Mouse (Mus musculus) embryonic facial prominence, embryonic 11.5 days (tissue): Measurements from ENCODE around the gene Ctsa. TPM values are rescaled to one million over a fixed set of nuclear protein-coding genes. Genes with fewer than 3 reads are reported as not detected.
A peak's percentile ranks its signal among the peaks of the same experiment; 100 is the strongest.

ENCODE experiments used
- ATAC-seq: fragments of 200-750 bp; cut with Nextera tagmentation; replicated peaks from 2 replicates; pipeline ENCODE4 v1.8.0; 2017; ENCODE audit warnings: low read depth; ENCODE audit not compliant: insufficient number of reproducible peaks, low FRiP score, low TSS enrichment
- DNase-seq: peaks from one replicate; pipeline ENCODE4 v3.0.0-alpha.2; 2015; ENCODE audit warnings: low spot score
- H3K27ac ChIP-seq: fragments of 300-500 bp; sonication (generic); replicated peaks from 2 replicates; pipeline ENCODE4 v1.5.1; 2014; ENCODE audit warnings: mild to moderate bottlenecking, low read depth, low read length, control low read depth
- H3K27me3 ChIP-seq: fragments of 300-500 bp; sonication (generic); 2 replicates; pipeline ENCODE4 v1.6.1; 2014; ENCODE audit warnings: mild to moderate bottlenecking, low read length, moderate library complexity, mixed read lengths; ENCODE audit not compliant: control insufficient read depth, insufficient read depth
- H3K36me3 ChIP-seq: fragments of 300-500 bp; sonication (generic); replicated peaks from 2 replicates; pipeline ENCODE4 v1.6.1; 2014; ENCODE audit warnings: low read depth, mild to moderate bottlenecking, low read length, moderate library complexity, mixed read lengths; ENCODE audit not compliant: control insufficient read depth, insufficient read depth
- H3K4me1 ChIP-seq: fragments of 300-500 bp; sonication (generic); 2 replicates; pipeline ENCODE4 v1.6.1; 2014; ENCODE audit warnings: low read length, mixed read lengths; ENCODE audit not compliant: control insufficient read depth, insufficient read depth
- H3K4me2 ChIP-seq: fragments of 300-500 bp; sonication (generic); 2 replicates; pipeline ENCODE4 v1.6.1; 2014; ENCODE audit warnings: low read depth, mild to moderate bottlenecking, control low read depth, low read length, moderate library complexity
- H3K4me3 ChIP-seq: fragments of 300-500 bp; sonication (generic); 2 replicates; pipeline ENCODE4 v1.5.1; 2014; ENCODE audit warnings: low read depth, low read length, control low read depth
- H3K9ac ChIP-seq: fragments of 300-500 bp; sonication (generic); replicated peaks from 2 replicates; pipeline ENCODE4 v1.6.1; 2014; ENCODE audit warnings: mild to moderate bottlenecking, control low read depth, low read length
- H3K9me3 ChIP-seq: fragments of 300-500 bp; sonication (generic); replicated peaks from 2 replicates; pipeline ENCODE4 v1.6.1; 2016; ENCODE audit warnings: mild to moderate bottlenecking, low read length, inconsistent platforms, mixed read lengths; ENCODE audit not compliant: control insufficient read depth
- whole genome bisulfite sequencing: fragments of 180-500 bp; shearing (Covaris S2); extraction: QIAGEN DNeasy Blood & Tissue Kit; methylation state at CpG from one replicate; pipeline ENCODE4 v1.1.7; 2014; 5-methylcytosine and 5-hydroxymethylcytosine counted together
- polyA plus RNA-seq: library from polyadenylated mRNA; unstranded; fragments of >200 nt; fragmentation: Nextera tagmentation; extraction: Ambion mirVana; gene quantifications from 2 replicates; pipeline ENCODE4 v1.2.1, GENCODE M21; 2014

The Ctsa gene
- polyA plus RNA-seq, 1 experiment from 2014 or later, result 102 TPM

DNA sequence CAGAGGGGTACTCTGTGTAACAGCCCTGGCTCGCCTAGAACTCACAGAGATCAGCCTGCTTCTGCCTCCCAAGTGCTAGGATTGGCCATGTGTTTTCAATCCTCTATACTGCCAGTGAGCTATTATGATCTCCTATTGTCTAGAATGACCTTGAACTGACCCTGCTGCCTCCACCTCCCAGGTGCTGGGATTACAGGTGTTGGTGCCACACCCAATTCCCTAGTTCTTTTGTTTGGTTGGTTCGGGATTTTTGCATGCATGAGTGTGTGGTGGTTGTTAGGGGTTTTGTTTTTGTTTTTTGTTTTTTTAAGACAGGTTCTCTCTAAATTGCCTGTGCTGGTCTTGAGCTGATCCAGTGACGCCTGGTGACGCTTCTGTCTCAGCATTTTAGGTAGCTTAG is 8.7 kb upstream of the Ctsa start:
- 90% methylated on average over 4 of the region's 4 CpGs for WGBS
- H3K27me3 ChIP-seq, result no peaks in the 10 kb centered on the region
- no peaks in the 10 kb centered on the region; the same call in none of the 2 replicates for H3K36me3 ChIP-seq
- no peak overlapping the region for H3K4me3 ChIP-seq
- H3K9me3 ChIP-seq, result no peaks in the 10 kb centered on the region
- DNase-seq (no peak), ATAC-seq (no peak)
- no peak overlapping the region for H3K4me2 ChIP-seq
- no peak overlapping the region for H3K9ac ChIP-seq
- H3K4me1 ChIP-seq, result no peaks in the 10 kb centered on the region
- H3K27ac ChIP-seq, result no peak overlapping the region

DNA sequence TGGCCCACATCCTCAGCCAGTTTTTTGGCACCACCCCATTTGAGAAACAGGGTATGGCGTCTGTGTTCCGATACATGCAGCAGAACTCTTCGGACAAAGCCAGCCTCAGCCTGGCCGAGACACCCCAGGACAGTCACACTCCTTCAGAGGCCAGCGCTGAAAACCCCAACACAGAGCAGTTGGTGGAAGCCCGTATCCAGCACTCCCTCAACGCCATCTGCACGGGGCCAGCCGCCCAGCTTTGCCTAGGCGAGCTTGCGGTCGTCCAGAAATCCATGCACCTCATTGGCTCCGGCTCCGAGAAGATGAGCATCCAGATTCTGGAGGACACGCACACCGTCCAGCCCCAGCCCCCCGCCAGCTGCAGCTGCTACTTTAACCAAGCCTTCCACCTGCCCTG is 7.2 kb upstream of the Ctsa start:
- H3K27me3 ChIP-seq, result no peaks in the 10 kb centered on the region
- no peak for DNase-seq
- H3K36me3 ChIP-seq, result no peaks in the 10 kb centered on the region; the same call in none of the 2 replicates
- no peaks in the 10 kb centered on the region for H3K4me1 ChIP-seq
- H3K9ac ChIP-seq, result no peak overlapping the region
- no peaks in the 10 kb centered on the region for H3K9me3 ChIP-seq
- WGBS, result 94% methylated on average over 17 of the region's 17 CpGs
- H3K4me2 ChIP-seq, result no peak overlapping the region
- no peak overlapping the region for H3K4me3 ChIP-seq
- ATAC-seq, result no peak
- no peak overlapping the region for H3K27ac ChIP-seq

DNA sequence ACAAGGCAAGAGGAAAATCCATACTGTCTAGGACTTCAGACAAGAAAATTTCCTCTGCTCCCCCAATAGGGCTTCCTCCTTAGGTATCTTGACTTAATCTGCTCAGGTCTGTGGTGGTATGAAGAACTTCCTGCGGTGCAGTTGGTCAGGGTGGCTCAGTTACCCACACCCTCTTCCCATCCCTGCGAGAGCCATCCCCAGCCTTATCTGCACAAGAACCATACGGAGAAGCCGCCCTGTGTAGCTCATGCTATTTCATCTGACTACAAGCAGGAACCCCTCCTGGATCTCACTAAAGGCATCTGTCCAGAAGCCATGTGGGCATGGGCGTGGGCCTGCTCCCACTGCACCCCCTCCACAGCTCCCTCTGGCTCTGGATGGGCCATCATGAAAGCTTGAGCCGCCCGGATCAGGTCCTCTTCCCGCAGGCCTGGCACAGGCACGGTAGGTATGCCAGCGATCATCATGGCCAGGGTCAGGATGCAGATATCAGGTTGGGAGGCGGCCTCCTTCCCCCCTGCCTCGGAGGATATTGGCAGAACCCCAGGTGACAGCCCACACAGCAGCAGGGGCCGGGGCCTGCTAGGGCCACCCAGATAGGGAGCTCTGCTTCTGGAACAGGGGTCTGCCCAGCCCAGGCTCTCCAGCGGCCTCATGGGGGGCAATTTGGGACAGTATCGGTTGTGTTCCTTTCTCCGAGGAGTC is 5.4 kb upstream of the Ctsa start:
- no peak for ATAC-seq
- no peaks in the 10 kb centered on the region for H3K27me3 ChIP-seq
- H3K36me3 ChIP-seq, result no peaks in the 10 kb centered on the region; the same call in none of the 2 replicates
- 92% methylated on average over 15 of the region's 16 CpGs for WGBS
- H3K4me3 ChIP-seq, result no peak overlapping the region
- H3K27ac ChIP-seq, result no peak overlapping the region
- no peak overlapping the region for H3K9ac ChIP-seq
- DNase-seq, result no peak
- H3K9me3 ChIP-seq, result no peaks in the 10 kb centered on the region
- H3K4me2 ChIP-seq, result no peak overlapping the region
- H3K4me1 ChIP-seq, result no peaks in the 10 kb centered on the region

DNA sequence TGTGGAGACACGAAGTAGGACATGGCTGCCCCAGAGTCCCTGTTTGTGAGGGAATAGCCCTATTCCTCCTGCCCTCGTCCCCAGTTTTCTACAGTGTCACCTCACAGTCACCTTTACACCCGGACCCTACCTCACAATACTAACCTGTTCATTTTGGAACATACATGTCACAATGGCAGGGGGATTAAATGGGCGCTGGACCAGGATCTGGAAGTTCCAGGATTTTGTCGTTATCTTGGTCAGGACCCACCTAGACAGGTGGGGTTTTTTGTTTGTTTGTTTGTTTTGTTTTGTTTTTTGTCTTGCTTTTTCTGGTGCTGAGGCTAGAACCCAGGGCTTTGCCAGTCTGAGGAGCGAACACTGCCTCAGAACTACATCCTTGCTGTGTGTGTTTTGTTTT is 4.2 kb upstream of the Ctsa start, which contains the start of gene Spata25:
Gene Spata25 (minus strand): TSS at position 101 of the 400 bp plus-strand sequence.
- Histone ChIP-seq H3K4me2 (no peak within 1 kb of the TSS), H3K4me3 (no peak within 1 kb of the TSS), H3K4me1 (no peaks in the 10 kb centered on the region), H3K27me3 (no peaks in the 10 kb centered on the region), H3K27ac (no peak within 1 kb of the TSS), H3K9me3 (no peaks in the 10 kb centered on the region), H3K9ac (no peak within 1 kb of the TSS), H3K36me3 (no peaks in the 10 kb centered on the region; the same call in none of the 2 replicates)
- DNase-seq (no peak), ATAC-seq (no peak)
- 83% methylated on average over 6 of the region's 6 CpGs for WGBS

DNA sequence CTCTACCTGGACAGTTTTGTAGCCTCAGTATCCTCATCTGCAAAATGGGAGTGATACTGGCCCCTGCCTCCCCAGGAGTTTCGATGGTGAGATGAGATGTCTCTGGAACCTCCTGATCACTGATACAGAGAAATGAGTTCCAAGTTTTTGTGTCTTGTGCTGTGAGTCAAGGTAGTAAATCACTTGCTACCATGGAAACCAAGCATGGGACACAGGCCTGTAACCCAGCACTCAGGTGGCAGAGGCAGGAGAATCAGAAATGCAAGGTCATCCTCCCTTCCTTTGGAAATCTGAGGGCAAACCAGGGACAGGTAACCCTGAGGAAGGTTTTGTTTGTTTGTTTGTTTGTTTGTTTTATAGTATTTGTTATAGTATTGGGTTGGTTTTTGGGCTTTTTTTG is 3.6 kb upstream of the Ctsa start:
- Histone ChIP-seq H3K9me3 (no peaks in the 10 kb centered on the region), H3K4me2 (no peak overlapping the region), H3K27me3 (no peaks in the 10 kb centered on the region), H3K4me3 (no peak overlapping the region), H3K4me1 (no peaks in the 10 kb centered on the region), H3K27ac (no peak overlapping the region), H3K36me3 (no peaks in the 10 kb centered on the region; the same call in none of the 2 replicates), H3K9ac (no peak overlapping the region)
- WGBS, result 93% methylated on average over 1 of the region's 1 CpGs
- ATAC-seq, result no peak
- no peak for DNase-seq

DNA sequence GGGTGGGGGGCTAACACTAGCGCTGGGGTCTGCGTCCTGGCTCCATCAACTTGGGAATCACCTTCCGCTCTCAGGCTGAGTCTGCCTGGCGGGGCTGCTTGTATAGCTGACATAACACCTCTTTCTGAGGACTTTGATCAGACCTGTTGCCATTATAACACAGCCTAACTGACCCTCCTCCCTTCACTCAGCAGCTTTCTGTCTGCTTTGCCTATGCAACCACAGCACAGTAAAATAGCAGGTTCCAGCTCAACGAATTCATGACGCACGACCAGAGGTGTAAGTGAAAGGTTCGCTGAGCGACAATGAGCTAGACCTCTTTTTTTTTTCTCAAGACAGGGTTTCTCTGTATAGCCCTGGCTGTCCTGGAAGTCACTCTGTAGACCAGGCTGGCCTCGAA is 1.6 kb upstream of the Ctsa start:
- WGBS, result 86% methylated on average over 10 of the region's 10 CpGs
- Histone ChIP-seq H3K9ac (no peak overlapping the region), H3K4me3 (no peak overlapping the region), H3K4me2 (no peak overlapping the region), H3K27ac (no peak overlapping the region), H3K36me3 (no peaks in the 10 kb centered on the region; the same call in none of the 2 replicates), H3K4me1 (peaks cover 7% of the 10 kb centered on the region; the same call in 1 of the 2 replicates), H3K27me3 (no peaks in the 10 kb centered on the region), H3K9me3 (no peaks in the 10 kb centered on the region)
- DNase-seq, result no peak
- ATAC-seq, result no peak

DNA sequence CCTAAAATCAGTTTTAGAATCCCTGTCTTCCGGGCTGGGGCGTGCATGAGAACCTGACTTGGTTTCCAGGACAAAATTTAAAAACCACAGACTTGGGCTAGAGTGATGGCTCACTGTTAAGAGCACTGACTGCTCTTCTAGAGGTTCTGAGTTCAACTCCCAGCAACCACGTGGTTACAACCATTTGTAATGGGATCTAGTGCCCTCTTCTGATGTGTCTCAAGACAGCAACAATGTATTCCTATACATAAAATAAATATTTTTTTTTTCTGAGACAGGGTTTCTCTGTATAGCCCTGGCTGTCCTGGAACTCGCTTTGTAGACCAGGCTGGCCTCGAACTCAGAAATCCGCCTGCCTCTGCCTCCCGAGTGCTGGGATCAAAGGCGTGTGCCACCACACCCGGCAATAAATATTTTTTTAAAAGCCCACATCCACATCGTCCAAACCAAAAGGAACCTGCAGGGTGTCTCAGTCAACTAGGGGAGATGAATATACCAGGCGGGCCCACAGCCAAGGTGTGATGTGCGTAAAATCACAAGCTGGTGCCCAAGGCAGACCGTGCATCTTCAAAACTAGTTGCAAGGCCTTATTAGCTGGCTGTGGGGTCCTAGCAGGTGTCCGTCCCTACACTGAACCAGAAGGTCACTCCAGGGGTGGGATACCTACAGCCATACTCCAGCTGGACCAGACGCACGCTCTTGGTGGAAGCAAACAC is 483 bp upstream of the Ctsa start:
- no peaks in the 10 kb centered on the region; the same call in none of the 2 replicates for H3K36me3 ChIP-seq

More for the DNA sequence above, 483 bp upstream of the Ctsa start:
- peak overlapping the region; percentile 83 for H3K9ac ChIP-seq
- H3K27ac ChIP-seq, result no peak overlapping the region
- H3K4me2 ChIP-seq, result peak overlapping the region; percentile 99
- ATAC-seq (no peak), DNase-seq (no peak)
- no peaks in the 10 kb centered on the region for H3K27me3 ChIP-seq
- 65% methylated on average over 16 of the region's 16 CpGs for WGBS
- H3K4me1 ChIP-seq, result peaks cover 7% of the 10 kb centered on the region; the same call in 1 of the 2 replicates
- H3K4me3 ChIP-seq, result peak overlapping the region; percentile 75
- no peaks in the 10 kb centered on the region for H3K9me3 ChIP-seq
